Comparison of ENCODE assay signal across 14 mouse cellular contexts in the genomic region with DNA sequence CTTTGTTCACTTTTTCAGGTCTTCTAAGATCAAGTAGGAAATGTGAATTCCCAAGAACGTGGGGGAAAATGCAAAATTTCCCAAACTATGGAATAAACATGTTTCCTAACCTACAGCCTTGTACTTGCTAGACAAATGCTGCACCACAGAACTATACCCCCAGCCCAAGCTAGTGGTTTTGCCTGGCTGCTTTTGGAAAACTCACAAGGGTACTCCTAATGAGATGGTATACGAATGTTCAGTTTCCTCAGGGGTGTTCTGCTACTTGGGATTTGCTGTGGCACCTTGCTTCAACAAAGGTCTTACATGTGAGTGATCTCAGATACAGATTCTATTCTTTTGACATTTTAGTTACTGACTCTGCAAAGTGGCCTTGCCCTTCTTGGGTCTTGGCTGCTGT.
A peak's percentile ranks its signal among the peaks of the same experiment; 100 is the strongest.
DNase-seq lines count a peak whose midpoint lies in the region; ATAC-seq lines count a peak whose summit lies in the region.
"Had no signal": no experiment of that assay in that cellular context is flagged by ENCODE, and none has a peak within 500 bp of the region (broad histone marks: within the 10 kb centered on the region; RNA-seq: fewer than 3 reads in every experiment).

No protein-coding gene starts in this region.

- DNase-seq in heart, embryonic 10.5 days (ENCODE audit: low spot score), result no peak
- no peak for DNase-seq in heart, postnatal 36 days
- DNase-seq in liver, embryonic 11.5 days (ENCODE audit: low spot score), result peak; percentile 30
- no peak for DNase-seq in liver
- DNase-seq in thymus, postnatal 4 days, result no peak
- no peak for DNase-seq in cerebellum, adult 18-20 months
- DNase-seq: cerebellum, postnatal 36 days; kidney, postnatal 36 days; lung, postnatal 10 days; right cerebral cortex, postnatal 14 days had no signal

- intact Hi-C loops in heart, postnatal 36 days (cut with DNase I), result no loop called here

- H3K36me3 ChIP-seq in heart, embryonic 10.5 days, result peaks cover 39% of the 10 kb centered on the region
- no peaks in the 10 kb centered on the region; the same call in none of the 2 replicates for H3K36me3 ChIP-seq in liver, embryonic 11.5 days (ENCODE audit: control insufficient read depth, insufficient read depth, low read length)
- H3K36me3 ChIP-seq in intestine, embryonic 15.5 days, result no peaks in the 10 kb centered on the region; the same call in 1 of the 2 replicates
- 0 out of 2 replicates have a peak, but pooled peaks cover 6% of the 10 kb centered on the region for H3K36me3 ChIP-seq in stomach, embryonic 15.5 days
- H3K36me3 ChIP-seq: neural tube, embryonic 15.5 days had no signal

- H3K4me1 ChIP-seq in heart, embryonic 10.5 days, result peaks cover 74% of the 10 kb centered on the region
- H3K4me1 ChIP-seq in liver, embryonic 11.5 days (replicated peaks; ENCODE audit: control insufficient read depth, insufficient read depth, low read length), result peaks cover 43% of the 10 kb centered on the region
- H3K4me1 ChIP-seq in intestine, embryonic 15.5 days (replicated peaks), result peaks cover 32% of the 10 kb centered on the region
- peaks cover 32% of the 10 kb centered on the region for H3K4me1 ChIP-seq in stomach, embryonic 15.5 days
- H3K4me1 ChIP-seq: neural tube, embryonic 15.5 days had no signal

- no peak for ATAC-seq in liver, embryonic 11.5 days (replicated peaks; ENCODE audit: low FRiP score)
- ATAC-seq in intestine, embryonic 15.5 days, result no peak
- no peak for ATAC-seq in stomach, embryonic 15.5 days (ENCODE audit: insufficient read depth, low FRiP score, low read depth)

- H3K27ac ChIP-seq in heart, embryonic 10.5 days, result peak overlapping the region; percentile 90
- H3K27ac ChIP-seq in liver, embryonic 11.5 days (ENCODE audit: low read depth, low read length), result peak overlapping the region; percentile 71
- peak overlapping the region; percentile 76 for H3K27ac ChIP-seq in intestine, embryonic 15.5 days
- H3K27ac ChIP-seq in stomach, embryonic 15.5 days, result peak overlapping the region; percentile 83
- H3K27ac ChIP-seq: hindbrain, embryonic 14.5 days; neural tube, embryonic 15.5 days had no signal

- 78% methylated on average over 2 of the region's 2 CpGs for WGBS in heart, embryonic 10.5 days
- 87% methylated on average over 2 of the region's 2 CpGs for WGBS in liver, embryonic 11.5 days
- 82% methylated on average over 2 of the region's 2 CpGs for whole genome bisulfite sequencing in intestine, embryonic 15.5 days
- 75% methylated on average over 2 of the region's 2 CpGs for WGBS in stomach, embryonic 15.5 days

- no peaks in the 10 kb centered on the region for H3K9me3 ChIP-seq in heart, embryonic 10.5 days
- H3K9me3 ChIP-seq in liver, embryonic 11.5 days (ENCODE audit: control insufficient read depth, low read length), result no peaks in the 10 kb centered on the region
- no peaks in the 10 kb centered on the region for H3K9me3 ChIP-seq in intestine, embryonic 15.5 days
- H3K9me3 ChIP-seq in stomach, embryonic 15.5 days, result no peaks in the 10 kb centered on the region
- H3K9me3 ChIP-seq: neural tube, embryonic 15.5 days had no signal

- H3K27me3 ChIP-seq in heart, embryonic 10.5 days (ENCODE audit: insufficient read depth, poor library complexity, severe bottlenecking), result no peaks in the 10 kb centered on the region
- H3K27me3 ChIP-seq in liver, embryonic 11.5 days (replicated peaks; ENCODE audit: control insufficient read depth, insufficient read depth, low read length), result no peaks in the 10 kb centered on the region
- H3K27me3 ChIP-seq in intestine, embryonic 15.5 days (replicated peaks), result no peaks in the 10 kb centered on the region
- no peaks in the 10 kb centered on the region for H3K27me3 ChIP-seq in stomach, embryonic 15.5 days (replicated peaks)
- H3K27me3 ChIP-seq: neural tube, embryonic 15.5 days had no signal

- H3K4me2 ChIP-seq in liver, embryonic 11.5 days, result peak overlapping the region; percentile 50
- no peak overlapping the region for H3K4me2 ChIP-seq in intestine, embryonic 15.5 days (replicated peaks)
- H3K4me2 ChIP-seq in stomach, embryonic 15.5 days, result no peak overlapping the region
- H3K4me2 ChIP-seq: hindbrain, embryonic 14.5 days; neural tube, embryonic 15.5 days had no signal

- H3K4me3 ChIP-seq in heart, embryonic 10.5 days, result 0 out of 2 replicates have a peak overlapping the region, but pooled peaks have one; percentile 3
- H3K4me3 ChIP-seq in liver, embryonic 11.5 days (ENCODE audit: low read depth, low read length), result no peak overlapping the region
- H3K4me3 ChIP-seq in intestine, embryonic 15.5 days (replicated peaks), result no peak overlapping the region
- H3K4me3 ChIP-seq in stomach, embryonic 15.5 days (replicated peaks), result no peak overlapping the region
- H3K4me3 ChIP-seq: neural tube, embryonic 15.5 days had no signal

- peak overlapping the region; percentile 46 for H3K9ac ChIP-seq in liver, embryonic 11.5 days (ENCODE audit: low read depth, low read length)
- H3K9ac ChIP-seq in intestine, embryonic 15.5 days, result no peak overlapping the region
- H3K9ac ChIP-seq in stomach, embryonic 15.5 days, result no peak overlapping the region
- H3K9ac ChIP-seq: hindbrain, embryonic 14.5 days; neural tube, embryonic 15.5 days had no signal
